Mouse (Mus musculus) spleen, postnatal 0 days (tissue): ENCODE measurements around the gene Gm9046. TPM values are rescaled to one million over a fixed set of nuclear protein-coding genes. Genes with fewer than 3 reads are reported as not detected.

Experiments
- polyA plus RNA-seq: library from polyadenylated mRNA; unstranded; fragments of >200 nt; fragmentation: Nextera tagmentation; extraction: Ambion mirVana; gene quantifications from 2 replicates; pipeline ENCODE4 v1.2.1, GENCODE M21; 2015

Gene Gm9046
- polyA plus RNA-seq, result not detected in 2 replicates

GRCm38 (mm10) chr10:118343155-118343554, at the start of gene Gm9046:
Gene Gm9046 (minus strand): TSS chr10:118343255.

GRCm38 (mm10) chr10:118354005-118354404, 10.9 kb upstream of the Gm9046 start, which contains the start of gene Gm9049:
Gene Gm9049 (minus strand): TSS chr10:118354105.

GRCm38 (mm10) chr10:118348579-118348978, 5.5 kb upstream of the Gm9046 start, which contains the start of gene Gm9048:
Gene Gm9048 (minus strand): TSS chr10:118348679.

GRCm38 (mm10) chr10:118337731-118338130, 5.3 kb downstream of the Gm9046 start, which contains the start of gene Gm9045:
Gene Gm9045 (minus strand): TSS chr10:118337831.

GRCm38 (mm10) chr10:118332308-118332707, 10.7 kb downstream of the Gm9046 start, which contains the start of gene Gm9044:
Gene Gm9044 (minus strand): TSS chr10:118332408.

GRCm38 (mm10) chr10:118326869-118327268, 16.2 kb downstream of the Gm9046 start, which contains the start of gene Gm9040:
Gene Gm9040 (minus strand): TSS chr10:118326969.

GRCm38 (mm10) chr10:118294938-118295337, 48.1 kb downstream of the Gm9046 start, which contains the start of gene Iltifb:
Gene Iltifb (minus strand): TSS chr10:118295038.

Other genes starting within 250 kb of the Gm9046 start
- 9.6 and 10.1 TPM in 2 replicates for gene Mdm1, start 201.4 kb downstream of the Gm9046 start, polyA plus RNA-seq
- gene Il22, start 138.3 kb downstream of the Gm9046 start, polyA plus RNA-seq, result not detected in 2 replicates
- gene Gm32717, start 102.5 kb downstream of the Gm9046 start, polyA plus RNA-seq, result not detected in 2 replicates
- not detected in 2 replicates for gene Gm32802, start 84.6 kb downstream of the Gm9046 start, polyA plus RNA-seq
- gene Iltifb, start 48.2 kb downstream of the Gm9046 start, polyA plus RNA-seq, result not detected in 2 replicates
- gene Gm9040, start 16.3 kb downstream of the Gm9046 start, polyA plus RNA-seq, result not detected in 2 replicates
- not detected in 2 replicates for gene Gm9044, start 10.8 kb downstream of the Gm9046 start, polyA plus RNA-seq
- 0.12 TPM in 1 of 2 replicates, not detected in the other for gene Gm9045, start 5.4 kb downstream of the Gm9046 start, polyA plus RNA-seq
- gene Gm9048, start 5.4 kb upstream of the Gm9046 start, polyA plus RNA-seq, result not detected in 2 replicates
- 0.12 TPM in 1 of 2 replicates, not detected in the other for gene Gm9049, start 10.8 kb upstream of the Gm9046 start, polyA plus RNA-seq
- gene Ifng, start 97.8 kb upstream of the Gm9046 start, polyA plus RNA-seq, result 0.19 and 0.59 TPM in 2 replicates